Mouse (Mus musculus): ENCODE results near the gene Uhrf1.

Uhrf1 gene

GRCm38 (mm10) chr17:56275842-56276480 is 27.2 kb upstream of the Uhrf1 start:
- DNase-seq (ENCODE audit: low read depth, low spot score) = no peak

- peak; percentile 88 for DNase-seq (ENCODE audit: low read depth, low spot score)
Observed at GRCm38 (mm10) chr17:56276643-56277566, 26.2 kb upstream of the Uhrf1 start, which contains the start of gene Ticam1. Ticam1 (minus strand) TSS chr17:56276786.

- DNase-seq (ENCODE audit: low read depth, low spot score) = no peak
Observed at GRCm38 (mm10) chr17:56277567-56277893, 25.6 kb upstream of the Uhrf1 start.

- no peak for DNase-seq (ENCODE audit: low read depth, low spot score)
Observed at GRCm38 (mm10) chr17:56278340-56278739, 24.8 kb upstream of the Uhrf1 start.

- DNase-seq (ENCODE audit: low read depth, low spot score) = no peak
Observed at GRCm38 (mm10) chr17:56279481-56280155, 23.5 kb upstream of the Uhrf1 start.

- DNase-seq (ENCODE audit: low read depth, low spot score) = no peak
Observed at GRCm38 (mm10) chr17:56281193-56281592, 21.9 kb upstream of the Uhrf1 start.

- DNase-seq (ENCODE audit: low read depth, low spot score) = no peak
Observed at GRCm38 (mm10) chr17:56282802-56283201, 20.3 kb upstream of the Uhrf1 start.

GRCm38 (mm10) chr17:56283316-56283715 is 19.8 kb upstream of the Uhrf1 start:
- DNase-seq (ENCODE audit: low read depth, low spot score) = no peak

GRCm38 (mm10) chr17:56285995-56286394 is 17.1 kb upstream of the Uhrf1 start:
- no peak for DNase-seq (ENCODE audit: low read depth, low spot score)

- no peak for DNase-seq (ENCODE audit: low read depth, low spot score)
Observed at GRCm38 (mm10) chr17:56287830-56288229, 15.3 kb upstream of the Uhrf1 start.

- no peak for DNase-seq (ENCODE audit: low read depth, low spot score)
Observed at GRCm38 (mm10) chr17:56288866-56289265, 14.3 kb upstream of the Uhrf1 start.

GRCm38 (mm10) chr17:56289371-56290331 is 13.5 kb upstream of the Uhrf1 start:
- DNase-seq (ENCODE audit: low read depth, low spot score) = peak; percentile 66

- DNase-seq (ENCODE audit: low read depth, low spot score) = peak; percentile 93
Observed at GRCm38 (mm10) chr17:56290388-56291170, 12.5 kb upstream of the Uhrf1 start.

- peak; percentile 93 for DNase-seq (ENCODE audit: low read depth, low spot score)
Observed at GRCm38 (mm10) chr17:56291171-56291511, 12.0 kb upstream of the Uhrf1 start.

GRCm38 (mm10) chr17:56291826-56292475 is 11.2 kb upstream of the Uhrf1 start:
- no peak for DNase-seq (ENCODE audit: low read depth, low spot score)

GRCm38 (mm10) chr17:56292531-56293222 is 10.4 kb upstream of the Uhrf1 start, which contains the start of gene Plin3:
Plin3 (minus strand) TSS chr17:56292873.
- DNase-seq (ENCODE audit: low read depth, low spot score) = no peak

- DNase-seq (ENCODE audit: low read depth, low spot score) = no peak
Observed at GRCm38 (mm10) chr17:56293291-56293690, 9.8 kb upstream of the Uhrf1 start.

GRCm38 (mm10) chr17:56294241-56294640 is 8.9 kb upstream of the Uhrf1 start:
- no peak for DNase-seq (ENCODE audit: low read depth, low spot score)

- no peak for DNase-seq (ENCODE audit: low read depth, low spot score)
Observed at GRCm38 (mm10) chr17:56296201-56296600, 6.9 kb upstream of the Uhrf1 start.

All from CD4-positive, CD25-positive, alpha-beta regulatory T cell, adult 2 months (primary cell).